Mouse (Mus musculus) layer of hippocampus, postnatal 14 days (tissue): ENCODE measurements at regions not wholly inside any gene's neighbourhood (a gene's known extent, or its start where the extent isn't known, plus 50 kb on each side); places are given as distances from the start of the nearest gene placed in this dataset.

Experiments used
- DNase-seq, 2 experiments: peaks; one replicate each; pipeline ENCODE4 v3.0.0; 2021 to 2022; ENCODE audit warnings: low spot score in 2 of 2, mixed read lengths in 1 of 2

DNA sequence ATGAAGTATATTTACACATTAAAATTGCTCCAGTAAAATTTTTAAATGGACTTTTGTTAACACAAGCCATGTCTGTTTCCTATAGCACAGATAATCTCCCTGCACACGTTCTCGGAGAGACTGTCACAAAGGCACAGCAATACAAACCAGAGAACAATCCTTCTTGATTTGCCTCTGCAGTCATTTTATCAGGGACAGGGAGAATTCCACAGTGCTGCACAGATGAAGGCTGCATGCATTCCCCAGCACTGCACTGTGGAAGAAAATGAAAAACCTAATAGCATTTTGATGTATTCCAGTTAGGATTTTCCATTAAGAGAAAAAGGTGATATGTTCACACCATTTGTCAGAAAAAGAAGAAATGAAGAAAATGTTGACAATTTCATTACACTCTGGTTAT, 63.4 kb upstream of the 1700008P02Rik start:
- DNase-seq = no peak

DNA sequence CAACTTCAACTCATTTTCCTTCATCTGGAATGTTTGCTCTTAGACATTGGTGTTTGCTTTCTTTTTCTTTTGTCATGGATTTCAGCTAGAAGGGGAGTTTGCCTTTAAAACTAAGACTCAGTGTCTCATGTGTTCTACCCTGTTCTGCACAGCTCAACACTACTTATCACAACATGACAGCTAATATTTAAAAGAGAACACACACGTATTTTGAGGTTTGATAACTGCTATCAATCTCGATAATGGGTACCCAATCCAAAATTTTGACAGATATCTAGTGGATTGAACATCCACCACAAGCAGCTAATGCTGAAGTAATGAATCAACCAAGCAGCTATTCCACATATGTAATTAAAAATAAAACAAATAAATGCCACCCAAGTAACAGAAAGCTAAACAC, 61.2 kb upstream of the 1700008P02Rik start:
- no peak for DNase-seq

DNA sequence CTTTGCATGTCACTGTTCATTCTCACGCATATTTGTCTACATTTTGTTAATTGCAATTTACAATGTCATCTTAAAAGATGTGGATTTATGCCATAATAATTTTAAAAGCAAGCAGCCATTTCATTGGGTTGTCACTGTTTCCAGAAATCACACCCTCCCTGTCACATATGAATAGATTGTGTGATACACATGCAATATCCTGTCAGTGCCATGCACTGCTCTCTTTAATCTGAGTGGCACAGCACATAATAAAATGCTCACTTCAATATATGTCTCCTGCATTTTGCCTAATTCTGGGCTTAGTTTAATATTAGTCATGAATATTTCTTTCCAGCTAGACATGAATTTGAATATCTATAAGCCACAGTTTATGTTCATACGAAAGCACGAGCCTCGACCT, 56.1 kb upstream of the 1700008P02Rik start:
- no peak for DNase-seq

DNA sequence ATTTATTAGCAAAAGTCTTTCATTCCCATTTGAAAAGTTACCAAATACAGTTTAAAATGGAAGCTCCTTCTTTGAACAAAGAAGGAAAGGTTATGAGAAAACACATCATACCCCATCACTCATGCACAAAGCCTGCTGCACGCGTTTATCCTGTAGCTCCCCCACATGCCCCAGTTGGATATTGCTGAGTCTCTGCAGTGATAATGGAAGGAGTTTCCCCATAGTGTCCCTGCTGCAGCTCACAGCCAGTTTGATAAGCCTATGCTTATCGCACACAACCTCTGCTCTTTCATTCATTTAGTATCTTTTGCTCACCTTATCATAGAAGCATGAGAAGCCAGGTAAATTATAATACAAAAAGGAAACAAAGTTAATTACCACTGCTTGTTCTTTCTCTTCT, 55.1 kb upstream of the 1700008P02Rik start:
- peak; percentile 2 to 19 for DNase-seq
